Mouse (Mus musculus) hindbrain, embryonic 12.5 days (tissue): Measurements from ENCODE around the gene Ccdc88a. TPM values are rescaled to one million over a fixed set of nuclear protein-coding genes. Genes with fewer than 3 reads are reported as not detected.
A peak's percentile ranks its signal among the peaks of the same experiment; 100 is the strongest.

Experiments
- ATAC-seq: fragments of 200-750 bp; cut with Nextera tagmentation; 2 replicates; pipeline ENCODE4 v1.8.0; 2017; ENCODE audit warnings: moderate TSS enrichment; ENCODE audit not compliant: low FRiP score
- H3K27ac ChIP-seq: fragments of 300-500 bp; sonication (generic); 2 replicates; pipeline ENCODE4 v1.5.1; 2016; ENCODE audit warnings: mild to moderate bottlenecking
- H3K27me3 ChIP-seq: fragments of 300-500 bp; sonication (generic); 2 replicates; pipeline ENCODE4 v1.6.1; 2016; ENCODE audit warnings: mild to moderate bottlenecking
- H3K36me3 ChIP-seq: fragments of 300-500 bp; sonication (generic); 2 replicates; pipeline ENCODE4 v1.6.1; 2016; ENCODE audit warnings: mild to moderate bottlenecking
- H3K4me1 ChIP-seq: fragments of 300-500 bp; sonication (generic); 2 replicates; pipeline ENCODE4 v1.6.1; 2016
- H3K4me2 ChIP-seq: fragments of 300-500 bp; sonication (generic); replicated peaks from 2 replicates; pipeline ENCODE4 v1.6.1; 2016; ENCODE audit warnings: mild to moderate bottlenecking
- H3K4me3 ChIP-seq: fragments of 300-500 bp; sonication (generic); 2 replicates; pipeline ENCODE4 v1.5.1; 2016; ENCODE audit warnings: mild to moderate bottlenecking
- H3K9ac ChIP-seq: fragments of 300-500 bp; sonication (generic); 2 replicates; pipeline ENCODE4 v1.6.1; 2016; ENCODE audit warnings: mild to moderate bottlenecking, moderate library complexity
- H3K9me3 ChIP-seq: fragments of 300-500 bp; sonication (generic); replicated peaks from 2 replicates; pipeline ENCODE4 v1.6.1; 2016; ENCODE audit warnings: mild to moderate bottlenecking
- WGBS: fragments of 180-500 bp; shearing (Covaris S2); methylation state at CpG from one replicate; pipeline ENCODE4 v1.1.7; 2016; 5-methylcytosine and 5-hydroxymethylcytosine counted together
- polyA plus RNA-seq: library from polyadenylated mRNA; unstranded; fragments of >200 nt; fragmentation: Nextera tagmentation; extraction: Ambion mirVana; gene quantifications from 2 replicates; pipeline ENCODE4 v1.2.1, GENCODE M21; 2016

The Ccdc88a gene
- 82.6 and 89.8 TPM in 2 replicates for polyA plus RNA-seq

- Histone ChIP-seq H3K9me3 (no peaks in the 10 kb centered on the region), H3K27ac (peak within 1 kb of the TSS; percentile 97), H3K4me2 (peak within 1 kb of the TSS; percentile 75), H3K36me3 (0 out of 2 replicates have a peak, but pooled peaks cover 5% of the 10 kb centered on the region), H3K9ac (peak within 1 kb of the TSS; percentile 97), H3K4me3 (peak within 1 kb of the TSS; percentile 95), H3K27me3 (no peaks in the 10 kb centered on the region), H3K4me1 (peaks cover 12% of the 10 kb centered on the region)
- WGBS = 0% methylated on average over 81 of the region's 107 CpGs
- peak; percentile 96 for ATAC-seq
Measured at GRCm38 (mm10) chr11:29373396-29374273, at the start of gene Ccdc88a. TSS of gene Ccdc88a (plus strand) at chr11:29373658.

GRCm38 (mm10) chr11:29335505-29335904 lies 38.0 kb upstream of the Ccdc88a start:
- H3K27me3 ChIP-seq = no peaks in the 10 kb centered on the region
- no peak overlapping the region for H3K4me2 ChIP-seq
- no peaks in the 10 kb centered on the region for H3K9me3 ChIP-seq
- H3K4me3 ChIP-seq = no peak overlapping the region
- no peak overlapping the region for H3K9ac ChIP-seq
- H3K4me1 ChIP-seq = no peaks in the 10 kb centered on the region
- ATAC-seq = no peak
- H3K36me3 ChIP-seq = no peaks in the 10 kb centered on the region
- no peak overlapping the region for H3K27ac ChIP-seq
- WGBS = 79% methylated on average over 2 of the region's 2 CpGs

GRCm38 (mm10) chr11:29341259-29341658 lies 32.2 kb upstream of the Ccdc88a start:
- no peak overlapping the region for H3K4me3 ChIP-seq
- H3K36me3 ChIP-seq = no peaks in the 10 kb centered on the region
- H3K4me1 ChIP-seq = no peaks in the 10 kb centered on the region
- no peaks in the 10 kb centered on the region for H3K27me3 ChIP-seq
- H3K9ac ChIP-seq = no peak overlapping the region
- no peak for ATAC-seq
- 80% methylated on average over 2 of the region's 2 CpGs for WGBS
- H3K27ac ChIP-seq = no peak overlapping the region
- H3K9me3 ChIP-seq = no peaks in the 10 kb centered on the region
- H3K4me2 ChIP-seq = no peak overlapping the region

- WGBS = 77% methylated on average over 4 of the region's 4 CpGs
- H3K4me2 ChIP-seq = no peak overlapping the region
- no peak overlapping the region for H3K4me3 ChIP-seq
- ATAC-seq = no peak
- H3K4me1 ChIP-seq = no peaks in the 10 kb centered on the region
- no peaks in the 10 kb centered on the region for H3K27me3 ChIP-seq
- H3K9ac ChIP-seq = no peak overlapping the region
- H3K9me3 ChIP-seq = no peaks in the 10 kb centered on the region
- no peak overlapping the region for H3K27ac ChIP-seq
- no peaks in the 10 kb centered on the region for H3K36me3 ChIP-seq
Measured at GRCm38 (mm10) chr11:29344891-29345657, 28.4 kb upstream of the Ccdc88a start.

- Histone ChIP-seq H3K27ac (no peak overlapping the region), H3K4me3 (no peak overlapping the region), H3K27me3 (no peaks in the 10 kb centered on the region), H3K36me3 (no peaks in the 10 kb centered on the region), H3K9me3 (no peaks in the 10 kb centered on the region), H3K4me1 (no peaks in the 10 kb centered on the region), H3K9ac (no peak overlapping the region), H3K4me2 (no peak overlapping the region)
- ATAC-seq = no peak
- 79% methylated on average over 4 of the region's 4 CpGs for WGBS
Measured at GRCm38 (mm10) chr11:29345673-29346286, 27.7 kb upstream of the Ccdc88a start.

- no peak for ATAC-seq
Measured at GRCm38 (mm10) chr11:29350891-29351290, 22.6 kb upstream of the Ccdc88a start.

GRCm38 (mm10) chr11:29352214-29352613 lies 21.2 kb upstream of the Ccdc88a start:
- no peak overlapping the region for H3K27ac ChIP-seq
- no peak overlapping the region for H3K4me3 ChIP-seq
- H3K27me3 ChIP-seq = no peaks in the 10 kb centered on the region
- H3K9ac ChIP-seq = no peak overlapping the region
- 83% methylated on average over 1 of the region's 1 CpGs for WGBS
- no peak overlapping the region for H3K4me2 ChIP-seq
- H3K9me3 ChIP-seq = no peaks in the 10 kb centered on the region
- H3K36me3 ChIP-seq = no peaks in the 10 kb centered on the region
- no peaks in the 10 kb centered on the region for H3K4me1 ChIP-seq
- ATAC-seq = no peak

More at GRCm38 (mm10) chr11:29350891-29351290, 22.6 kb upstream of the Ccdc88a start:
- 94% methylated on average over 2 of the region's 2 CpGs for WGBS
- H3K9ac ChIP-seq = no peak overlapping the region
- H3K4me2 ChIP-seq = no peak overlapping the region
- H3K36me3 ChIP-seq = no peaks in the 10 kb centered on the region
- no peaks in the 10 kb centered on the region for H3K4me1 ChIP-seq
- H3K27me3 ChIP-seq = no peaks in the 10 kb centered on the region
- H3K27ac ChIP-seq = no peak overlapping the region
- no peak overlapping the region for H3K4me3 ChIP-seq
- no peaks in the 10 kb centered on the region for H3K9me3 ChIP-seq

GRCm38 (mm10) chr11:29368161-29368560 lies 5.3 kb upstream of the Ccdc88a start:
- Histone ChIP-seq H3K4me2 (no peak overlapping the region), H3K9ac (no peak overlapping the region), H3K27ac (no peak overlapping the region), H3K4me3 (no peak overlapping the region), H3K27me3 (no peaks in the 10 kb centered on the region), H3K36me3 (no peaks in the 10 kb centered on the region), H3K9me3 (no peaks in the 10 kb centered on the region), H3K4me1 (no peaks in the 10 kb centered on the region)
- 85% methylated on average over 1 of the region's 1 CpGs for WGBS
- ATAC-seq = no peak

GRCm38 (mm10) chr11:29373050-29373395 lies 435 bp upstream of the Ccdc88a start:
- Histone ChIP-seq H3K4me3 (peak overlapping the region; percentile 95), H3K27me3 (no peaks in the 10 kb centered on the region), H3K36me3 (0 out of 2 replicates have a peak, but pooled peaks cover 5% of the 10 kb centered on the region), H3K4me2 (peak overlapping the region; percentile 75), H3K9ac (peak overlapping the region; percentile 52), H3K4me1 (peaks cover 12% of the 10 kb centered on the region), H3K27ac (peak overlapping the region; percentile 97; the same call in 1 of the 2 replicates), H3K9me3 (no peaks in the 10 kb centered on the region)
- WGBS = 5% methylated on average over 11 of the region's 11 CpGs
- no peak for ATAC-seq

- H3K36me3 ChIP-seq = 0 out of 2 replicates have a peak, but pooled peaks cover 5% of the 10 kb centered on the region
- H3K9ac ChIP-seq = peak overlapping the region; percentile 97
- no peaks in the 10 kb centered on the region for H3K9me3 ChIP-seq
- peak overlapping the region; percentile 97 for H3K27ac ChIP-seq
- ATAC-seq = peak; percentile 18
- H3K4me3 ChIP-seq = peak overlapping the region; percentile 95
- peak overlapping the region; percentile 75 for H3K4me2 ChIP-seq
- peaks cover 12% of the 10 kb centered on the region for H3K4me1 ChIP-seq
- no peaks in the 10 kb centered on the region for H3K27me3 ChIP-seq
- WGBS = 0% methylated on average over 8 of the region's 8 CpGs
Measured at GRCm38 (mm10) chr11:29374274-29374656, 807 bp downstream of the Ccdc88a start.

GRCm38 (mm10) chr11:29376635-29377034 lies 3.2 kb downstream of the Ccdc88a start:
- Histone ChIP-seq H3K4me2 (peak overlapping the region; percentile 34; the same call in 1 of the 2 replicates), H3K9me3 (no peaks in the 10 kb centered on the region), H3K36me3 (0 out of 2 replicates have a peak, but pooled peaks cover 5% of the 10 kb centered on the region), H3K4me1 (peaks cover 12% of the 10 kb centered on the region), H3K9ac (no peak overlapping the region), H3K4me3 (no peak overlapping the region), H3K27ac (no peak overlapping the region), H3K27me3 (no peaks in the 10 kb centered on the region)
- ATAC-seq = no peak
- 87% methylated on average over 2 of the region's 2 CpGs for WGBS

GRCm38 (mm10) chr11:29378751-29379150 lies 5.3 kb downstream of the Ccdc88a start:
- Histone ChIP-seq H3K4me2 (no peak overlapping the region), H3K9me3 (no peaks in the 10 kb centered on the region), H3K27me3 (no peaks in the 10 kb centered on the region), H3K4me1 (peaks cover 12% of the 10 kb centered on the region), H3K9ac (no peak overlapping the region), H3K36me3 (0 out of 2 replicates have a peak, but pooled peaks cover 9% of the 10 kb centered on the region), H3K4me3 (no peak overlapping the region), H3K27ac (no peak overlapping the region)
- no peak for ATAC-seq
- WGBS = 95% methylated on average over 1 of the region's 1 CpGs
